Mouse (Mus musculus) heart, postnatal 14 days (tissue): ENCODE results near the gene Tlr2. TPM values are rescaled to one million over a fixed set of nuclear protein-coding genes. Genes with fewer than 3 reads are reported as not detected.
"Not testable (repeated sequence)": the region's sequence is repeated elsewhere in the genome, so short reads cannot be mapped to it uniquely, and the experiment has no call there.

Source experiments
- DNase-seq, 2 experiments: peaks; one replicate each; pipeline ENCODE4 v3.0.0; 2021 to 2022
- intact Hi-C: fragments of 180-260 bp; cut with DNase I; formaldehyde crosslinking; loops from one replicate; pipeline ENCODE4 v1.15.1; 2025
- long read RNA-seq, 2 experiments: library from polyadenylated mRNA; stranded (forward); transcript quantifications; one replicate each; pipeline ENCODE4 v2.0.0; 2021
- total RNA-seq, 2 experiments: library from RNA; stranded (reverse); gene quantifications; 2 replicates each; pipeline ENCODE4 v1.2.3; 2021

Gene Tlr2
- total RNA-seq, result 1 to 10 TPM; 2.0 to 2.2 TPM
- long read RNA-seq, experiment 1, partial matches to known transcripts, result 0 of 5 reads
- long read RNA-seq, experiment 1, other reads (novel, unspliced or antisense), result 1 of 5 reads
- long read RNA-seq, experiment 2, partial matches to known transcripts, result 1 of 3 reads
- long read RNA-seq, experiment 2, other reads (novel, unspliced or antisense), result 0 of 3 reads

DNA sequence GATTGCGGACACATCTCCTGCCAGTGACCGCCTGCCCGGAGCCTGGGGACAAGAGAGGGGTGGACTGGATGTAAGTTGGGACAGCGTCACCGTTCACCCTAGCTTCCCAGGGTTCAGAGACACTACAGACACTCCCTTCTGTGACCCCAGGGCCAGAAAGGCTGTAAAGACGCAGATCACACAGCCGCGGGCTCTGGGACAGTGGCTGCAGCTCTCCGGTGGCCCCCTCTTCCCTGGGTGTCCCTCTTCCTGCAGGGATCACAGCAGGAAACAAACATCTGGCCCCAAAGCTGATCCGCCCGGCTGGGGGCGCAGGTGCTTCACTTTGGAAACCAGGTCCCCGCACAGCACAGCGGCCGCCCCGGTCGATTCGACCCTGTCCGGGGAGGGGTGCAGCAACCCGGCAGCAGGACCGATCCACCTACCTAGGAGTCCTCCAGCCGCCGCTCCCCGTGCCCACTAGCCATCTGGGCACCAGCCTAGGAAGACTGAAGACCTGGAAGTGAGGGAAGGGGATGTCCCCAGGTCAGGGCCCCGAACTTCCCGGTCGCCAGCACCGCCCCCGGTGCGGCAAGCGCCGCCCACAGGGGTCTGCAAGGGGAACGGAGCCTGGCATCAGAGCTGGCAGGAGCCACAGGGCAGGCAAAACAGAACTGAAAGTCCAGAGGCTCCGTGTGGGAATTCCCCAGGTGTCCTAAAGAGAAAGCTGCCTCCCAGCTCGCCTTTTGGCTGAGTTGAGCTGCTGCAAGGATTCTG is at the start of gene Tlr2:
Gene Tlr2 (minus strand): TSS at position 673 of the 756 bp plus-strand sequence.
- intact Hi-C loops, result loop anchor here (1.0 kb wide), 1 partner anchor 58 kb away; no protein-coding TSS in a partner anchor
- peak; percentile 78 to 80 for DNase-seq

DNA sequence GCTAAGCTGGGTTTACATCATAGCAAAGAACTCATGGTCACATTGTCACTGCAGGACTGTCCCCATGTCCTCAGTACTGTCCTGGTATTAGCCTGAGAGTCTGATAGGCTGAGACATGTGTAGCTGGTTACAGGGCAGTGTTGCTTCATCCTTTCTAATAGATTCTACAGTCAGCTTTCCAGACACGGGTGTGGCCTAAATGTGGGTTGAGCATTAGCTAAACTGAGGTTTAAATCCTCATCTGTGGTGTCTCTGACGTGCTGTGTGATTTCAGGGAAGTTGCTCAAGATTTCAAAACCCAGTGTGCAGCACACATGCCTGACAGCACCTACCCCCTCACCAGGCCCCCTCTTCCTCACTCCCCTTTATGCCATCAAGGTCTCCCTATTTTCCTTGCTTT is 43.6 kb upstream of the Tlr2 start:
- intact Hi-C loops, result no loop called here
- no peak for DNase-seq

DNA sequence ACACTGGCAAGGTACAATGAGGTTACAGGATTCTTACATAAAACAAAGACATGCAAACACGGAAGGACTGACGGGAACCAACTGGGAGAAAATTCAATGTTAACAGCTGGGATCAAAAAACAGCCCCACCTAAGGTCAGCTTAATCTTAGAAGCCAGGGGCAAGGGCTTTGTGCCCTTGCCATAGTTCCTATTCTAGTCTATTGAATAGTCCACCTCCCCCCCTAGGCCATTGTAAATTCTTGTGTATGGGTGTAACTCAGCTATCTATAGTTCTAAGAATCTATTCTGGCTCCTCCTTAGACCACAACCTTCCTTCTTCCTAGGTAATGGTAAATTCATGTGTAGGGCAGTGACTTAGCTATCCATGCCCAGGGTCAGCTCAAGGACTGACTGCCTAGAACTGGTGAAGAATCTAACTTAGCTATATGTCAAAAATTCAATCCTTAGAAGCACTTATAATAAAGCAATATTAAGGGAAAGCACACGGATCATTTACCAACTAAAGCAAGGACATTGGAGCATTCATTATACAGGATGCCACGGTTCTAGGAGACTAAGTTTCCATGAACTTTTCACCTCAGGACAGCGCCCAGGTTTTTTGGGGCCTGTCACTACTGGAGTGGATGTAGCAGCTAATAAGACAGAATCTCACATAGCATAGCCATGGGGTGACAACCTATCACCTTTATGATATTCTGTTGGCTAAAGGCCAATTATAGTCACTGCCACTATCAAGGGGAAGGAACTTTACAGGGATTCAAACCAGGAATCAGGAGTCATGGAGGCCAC is 37.9 kb upstream of the Tlr2 start:
- DNase-seq, intact Hi-C loops: not testable (repeated sequence)

DNA sequence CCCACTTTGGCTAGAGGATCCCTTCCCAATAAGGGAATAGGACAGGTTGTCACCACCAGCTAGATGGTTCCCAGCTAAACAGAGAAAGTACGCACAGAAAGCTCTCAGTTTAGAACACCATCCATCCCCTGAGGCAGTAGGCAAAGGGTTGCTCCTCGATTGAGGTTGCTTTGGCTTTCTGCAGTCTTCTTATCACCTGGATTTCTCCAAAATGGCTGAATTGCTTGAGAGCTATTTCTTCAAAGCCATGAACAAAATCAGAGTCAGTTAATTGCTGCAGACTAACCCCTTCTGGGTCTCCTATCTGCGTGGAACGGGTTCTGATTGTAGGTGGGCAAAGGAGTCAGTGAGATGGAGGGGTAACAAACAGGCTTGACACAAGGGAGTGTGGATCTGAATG is 37.2 kb upstream of the Tlr2 start:
- no peak for DNase-seq
- intact Hi-C loops, result no loop called here

DNA sequence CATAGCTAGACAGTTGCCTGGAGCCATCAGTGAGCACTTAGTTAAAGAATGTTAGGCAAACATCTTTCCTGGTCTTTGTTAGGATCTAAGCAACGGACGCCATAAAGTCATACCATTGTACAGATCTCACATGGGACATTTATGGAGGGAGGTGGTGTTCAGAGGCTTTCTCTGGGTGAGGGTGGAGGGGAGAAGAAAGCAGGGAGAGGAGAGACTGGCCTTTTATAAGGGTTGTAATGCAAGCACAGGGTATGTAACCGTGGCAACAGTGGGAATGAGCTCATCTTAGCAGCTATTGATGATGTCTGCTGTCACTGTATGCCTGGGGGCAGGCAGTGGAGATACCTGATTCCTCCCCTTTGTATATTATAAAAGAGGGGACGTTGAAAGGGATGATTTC is 34.7 kb upstream of the Tlr2 start:
- no peak for DNase-seq
- intact Hi-C loops, result no loop called here

DNA sequence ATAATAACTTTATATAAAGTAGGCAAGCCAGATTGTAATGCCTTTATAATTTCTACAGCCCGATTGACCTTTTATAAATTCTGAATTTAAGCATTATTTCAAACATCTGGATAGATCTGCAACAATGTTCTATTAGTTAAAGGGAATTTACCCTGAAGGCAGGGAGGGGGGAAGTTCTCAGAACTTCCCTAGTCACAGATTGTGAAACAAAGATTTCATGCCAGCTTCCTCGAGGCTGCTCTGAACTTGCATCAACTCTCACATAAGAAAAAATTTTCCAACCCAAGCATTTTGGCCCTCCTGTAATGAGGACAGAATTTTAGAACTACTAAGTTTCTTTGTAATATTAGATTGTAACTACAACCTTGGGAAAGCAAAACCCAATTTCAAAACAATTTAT is 33.5 kb upstream of the Tlr2 start:
- DNase-seq, intact Hi-C loops: not testable (repeated sequence)

DNA sequence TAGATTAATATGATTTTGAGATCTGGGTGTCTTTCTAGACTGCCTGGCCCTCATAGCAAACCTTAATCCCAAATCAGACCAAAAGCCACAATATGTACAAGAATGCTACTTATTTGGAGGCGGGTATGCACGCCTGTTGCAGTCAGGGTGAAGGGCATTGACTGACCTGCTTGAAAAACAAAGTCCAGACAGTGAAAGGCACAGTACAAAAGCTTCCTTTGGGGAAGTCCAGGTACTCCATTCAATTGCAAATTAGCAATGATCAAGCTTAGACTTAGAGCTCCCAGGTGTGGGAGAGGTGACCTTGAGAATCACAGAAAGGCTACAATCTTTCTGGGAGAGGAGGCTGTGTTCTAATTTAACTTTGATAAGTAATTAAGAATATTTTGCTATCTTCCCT is 31.3 kb upstream of the Tlr2 start:
- intact Hi-C loops, DNase-seq: not testable (repeated sequence)

DNA sequence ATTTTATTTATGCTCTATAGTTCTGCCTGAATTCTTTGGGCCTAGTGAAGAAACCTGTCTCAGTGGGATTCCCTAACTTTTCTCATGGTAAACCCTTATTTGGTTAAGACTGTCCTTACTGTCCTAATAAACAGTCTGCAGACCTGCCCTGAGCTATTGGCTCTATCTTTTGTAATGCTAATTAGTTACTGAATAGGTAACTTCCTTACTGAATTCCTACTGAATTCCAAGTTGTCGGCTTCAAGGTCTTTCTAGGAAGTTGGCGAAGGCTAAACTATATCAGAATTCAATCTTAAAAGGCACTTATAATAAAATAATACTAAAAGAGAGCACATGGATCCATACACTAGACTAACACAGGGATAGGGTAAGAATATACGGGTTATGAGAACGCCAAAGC is 30.4 kb upstream of the Tlr2 start:
- DNase-seq, intact Hi-C loops: not testable (repeated sequence)

DNA sequence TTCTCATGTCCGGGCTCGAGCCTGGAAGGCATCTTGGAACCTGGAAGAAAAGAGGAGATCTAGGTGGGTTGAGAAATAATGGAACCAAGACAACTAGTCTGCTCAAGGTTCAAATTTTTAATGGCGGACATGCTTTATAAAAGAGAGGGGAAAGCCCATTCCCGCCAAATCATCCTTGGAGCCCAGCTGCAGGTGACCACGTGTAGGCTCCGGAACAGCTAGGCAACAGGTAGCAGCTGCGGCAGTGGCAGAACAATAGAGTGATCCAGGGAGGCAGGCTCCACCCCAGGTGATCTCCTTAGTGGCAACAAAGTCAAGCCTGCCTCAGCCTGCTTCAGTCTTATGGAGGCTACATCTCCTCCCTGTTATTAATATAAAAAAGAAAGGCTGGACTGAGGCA is 30.0 kb upstream of the Tlr2 start:
- intact Hi-C loops, DNase-seq: not testable (repeated sequence)

DNA sequence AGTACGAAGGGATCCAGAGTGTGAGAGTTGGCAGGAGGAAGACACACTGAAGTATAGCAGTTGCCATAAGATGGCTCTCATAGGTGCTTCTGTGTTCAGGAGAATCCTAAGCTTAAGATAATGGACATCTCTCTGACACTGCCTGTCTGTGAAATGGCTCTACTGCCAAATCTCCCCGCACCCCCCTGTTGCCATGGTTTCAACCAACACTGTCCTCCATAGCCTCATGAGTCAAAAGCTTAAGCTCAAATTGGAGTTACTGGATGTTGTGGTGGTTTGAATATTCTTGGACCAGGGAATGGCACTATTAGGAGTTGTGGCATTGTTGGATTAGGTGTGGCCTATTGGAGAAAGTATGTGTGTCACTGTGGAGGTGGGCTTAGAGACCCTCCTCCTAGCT is 28.2 kb upstream of the Tlr2 start:
- intact Hi-C loops, result no loop called here
- no peak for DNase-seq

DNA sequence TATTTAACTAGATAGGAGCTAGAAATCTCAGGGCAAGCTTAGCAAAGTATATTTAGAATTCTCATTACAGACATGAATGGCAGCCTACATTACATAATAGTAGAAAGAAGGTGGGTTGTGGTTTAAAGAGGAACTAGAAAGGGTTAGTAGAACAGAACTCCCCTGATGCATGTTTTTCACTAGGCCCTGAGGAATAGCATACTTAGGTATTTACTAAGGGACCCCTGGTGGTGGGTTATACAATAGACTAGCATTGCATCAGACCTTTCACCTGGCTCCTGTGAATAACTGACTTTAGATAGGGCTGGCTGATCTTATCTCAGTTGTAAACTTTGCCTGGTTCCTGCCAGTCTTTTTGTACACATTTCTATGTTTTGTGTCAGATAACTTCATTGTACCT is 25.5 kb upstream of the Tlr2 start:
- intact Hi-C loops, DNase-seq: not testable (repeated sequence)

DNA sequence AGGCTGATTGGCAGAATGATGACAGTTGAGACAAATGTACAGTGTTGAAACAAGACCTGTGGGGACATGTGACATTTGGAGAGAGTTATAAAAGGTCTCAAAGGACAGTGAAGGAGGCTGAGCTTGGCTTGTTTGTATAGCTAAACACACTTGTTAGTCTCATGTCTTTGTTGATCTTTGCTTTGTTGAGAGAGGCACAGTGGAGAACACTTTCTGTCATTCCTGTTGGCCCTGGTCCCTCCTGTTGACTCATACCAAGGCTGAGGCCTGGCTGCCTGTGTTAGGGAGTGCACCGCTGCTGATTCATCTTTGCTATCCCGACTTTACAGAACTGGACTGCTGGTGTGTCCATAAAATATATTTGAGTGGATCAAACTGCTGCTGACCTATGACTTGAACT is 23.6 kb upstream of the Tlr2 start:
- intact Hi-C loops, result no loop called here
- DNase-seq, result peak; percentile 18 to 31

DNA sequence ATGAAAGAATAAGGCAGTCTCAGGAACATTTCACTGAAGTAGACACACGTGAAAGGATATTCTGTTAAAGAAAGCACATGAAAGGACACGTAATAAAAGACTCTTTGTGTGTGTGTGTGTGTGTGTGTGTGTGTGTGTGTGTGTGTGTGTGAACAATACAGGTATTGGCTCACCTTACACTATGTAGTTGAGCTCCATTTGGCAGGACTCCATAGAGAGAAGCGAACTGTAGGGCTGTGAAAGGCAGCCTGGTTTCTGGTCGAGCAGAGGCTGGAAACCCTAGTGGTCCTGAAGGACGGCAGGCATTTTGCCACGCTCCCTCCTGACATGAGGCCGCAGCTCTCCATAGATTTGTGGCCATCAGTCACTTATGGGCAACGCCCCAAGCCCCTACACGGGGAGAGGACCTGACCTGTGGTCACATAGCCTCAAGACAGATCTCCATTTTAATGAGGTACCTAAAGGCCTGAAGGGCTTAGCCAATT is 22.5 kb upstream of the Tlr2 start:
- intact Hi-C loops, result no loop called here
- DNase-seq, result no peak

DNA sequence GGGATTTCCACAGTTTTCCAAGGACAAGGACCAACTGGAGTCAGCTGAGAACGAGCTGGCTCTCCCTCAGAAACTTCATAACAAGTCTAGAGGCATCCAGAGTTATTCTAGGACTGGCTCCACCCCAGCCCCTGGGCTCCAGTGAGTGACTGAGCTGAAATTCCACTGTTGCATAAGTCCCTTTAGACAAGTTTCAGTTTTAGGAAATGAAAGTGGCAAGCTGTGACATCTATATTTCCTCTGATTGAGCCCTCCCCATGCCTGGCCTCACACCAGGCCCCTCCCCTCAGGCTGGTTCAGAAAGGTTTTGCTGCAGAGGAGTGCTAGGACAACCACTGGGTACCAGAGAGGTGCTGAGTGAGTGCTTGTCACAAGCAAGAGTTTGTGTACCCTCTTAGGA is 21.4 kb upstream of the Tlr2 start:
- DNase-seq, result peak; percentile 73 to 80
- intact Hi-C loops, result no loop called here

DNA sequence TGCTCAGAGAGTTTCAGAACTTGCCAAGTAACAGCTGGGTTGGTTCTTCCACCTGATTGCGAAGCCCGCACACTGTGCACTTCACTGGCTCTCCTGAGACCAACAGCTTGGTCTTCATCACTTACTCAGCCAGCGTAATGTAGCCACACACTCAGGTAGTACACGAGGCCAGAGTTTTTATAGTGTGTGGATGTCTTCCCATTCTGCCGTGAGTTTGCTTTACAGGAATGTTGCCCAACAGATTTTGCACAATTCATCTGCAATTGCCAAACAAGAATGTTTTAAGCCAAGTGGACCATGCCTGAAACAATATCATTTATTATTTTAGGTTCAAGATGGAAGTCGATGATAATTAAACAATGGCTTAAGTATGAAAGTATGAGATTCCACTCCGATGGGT is 18.0 kb upstream of the Tlr2 start:
- intact Hi-C loops, result no loop called here
- no peak for DNase-seq

DNA sequence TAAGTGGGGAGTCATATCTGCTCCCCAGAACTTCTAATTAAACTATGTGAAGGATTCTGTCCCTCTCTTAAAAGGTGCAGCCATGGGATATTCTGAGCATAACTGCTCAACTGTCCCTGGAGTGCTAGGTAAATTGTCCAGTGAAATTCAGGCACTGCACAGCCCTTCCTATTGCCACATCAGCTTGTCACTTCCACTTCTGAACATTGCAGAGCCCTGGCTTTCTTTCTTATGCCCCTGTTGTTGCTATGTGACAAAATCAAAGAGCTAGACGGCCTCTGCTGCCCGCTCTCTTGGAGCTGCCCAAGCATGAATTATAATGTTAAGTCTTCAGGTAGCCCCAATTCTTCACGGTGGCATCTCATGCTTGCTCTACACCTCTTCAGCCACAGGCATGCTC is 17.5 kb upstream of the Tlr2 start:
- intact Hi-C loops, result no loop called here
- DNase-seq, result no peak

DNA sequence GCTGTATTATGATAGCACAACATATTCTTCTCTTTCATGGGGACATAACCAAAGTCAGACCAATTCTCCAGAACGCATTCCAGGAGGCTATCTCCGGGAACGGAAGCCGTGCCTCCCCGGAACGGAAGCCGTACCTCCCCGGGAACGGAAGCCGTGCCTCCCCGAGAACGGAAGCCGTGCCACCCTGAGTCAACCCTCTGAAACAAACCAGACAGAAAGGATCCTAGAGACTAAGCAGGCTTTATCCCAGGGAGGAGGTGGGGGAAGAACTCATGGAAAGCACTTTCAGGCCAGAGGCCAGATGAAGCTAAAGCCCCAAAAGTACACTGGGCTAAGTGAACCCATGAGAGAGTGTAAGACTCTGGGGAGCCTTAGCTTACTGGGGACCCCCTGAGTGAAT is 16.1 kb upstream of the Tlr2 start:
- intact Hi-C loops, result no loop called here
- no peak for DNase-seq

DNA sequence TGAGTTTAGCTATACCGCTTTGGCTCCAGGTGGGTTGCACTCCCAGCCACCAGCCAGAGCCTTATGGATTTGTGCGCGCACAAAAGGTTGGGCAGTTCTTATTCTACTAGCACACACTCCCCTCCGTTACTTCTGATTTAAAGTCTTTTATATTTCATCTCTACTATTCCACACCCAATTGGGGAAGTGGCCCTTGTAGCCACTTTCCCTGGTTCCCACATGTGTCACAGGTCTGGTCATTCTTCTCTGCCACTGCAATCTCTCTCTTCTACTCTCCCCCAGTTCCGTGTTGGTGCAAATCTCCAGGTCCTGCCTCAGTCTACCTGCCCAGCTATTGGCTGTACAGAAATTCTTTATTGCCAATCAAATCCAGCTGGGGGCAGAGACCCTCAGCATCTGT is 14.1 kb upstream of the Tlr2 start:
- intact Hi-C loops, result no loop called here

DNA sequence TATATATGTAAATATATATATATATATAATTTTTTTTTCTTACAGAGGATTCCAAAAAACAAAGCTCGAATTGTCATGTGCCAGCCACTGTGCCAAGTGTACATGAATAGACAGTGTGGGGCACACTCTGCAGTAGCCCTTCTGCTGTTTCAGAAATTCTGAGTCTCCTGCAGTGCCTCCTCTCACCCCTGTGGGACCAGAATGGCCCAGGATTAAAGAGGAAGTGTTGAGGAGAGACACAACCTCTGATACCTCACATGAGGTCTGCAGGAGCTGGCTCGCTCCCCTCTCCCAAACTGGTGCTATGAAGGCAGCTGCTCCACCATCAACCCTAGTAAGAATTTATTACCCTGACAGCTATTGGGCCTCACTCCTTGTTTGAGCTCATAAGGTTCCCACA is 7.8 kb upstream of the Tlr2 start:
- DNase-seq, result no peak
- intact Hi-C loops, result no loop called here

More for the DNA sequence above, 14.1 kb upstream of the Tlr2 start:
- no peak for DNase-seq

DNA sequence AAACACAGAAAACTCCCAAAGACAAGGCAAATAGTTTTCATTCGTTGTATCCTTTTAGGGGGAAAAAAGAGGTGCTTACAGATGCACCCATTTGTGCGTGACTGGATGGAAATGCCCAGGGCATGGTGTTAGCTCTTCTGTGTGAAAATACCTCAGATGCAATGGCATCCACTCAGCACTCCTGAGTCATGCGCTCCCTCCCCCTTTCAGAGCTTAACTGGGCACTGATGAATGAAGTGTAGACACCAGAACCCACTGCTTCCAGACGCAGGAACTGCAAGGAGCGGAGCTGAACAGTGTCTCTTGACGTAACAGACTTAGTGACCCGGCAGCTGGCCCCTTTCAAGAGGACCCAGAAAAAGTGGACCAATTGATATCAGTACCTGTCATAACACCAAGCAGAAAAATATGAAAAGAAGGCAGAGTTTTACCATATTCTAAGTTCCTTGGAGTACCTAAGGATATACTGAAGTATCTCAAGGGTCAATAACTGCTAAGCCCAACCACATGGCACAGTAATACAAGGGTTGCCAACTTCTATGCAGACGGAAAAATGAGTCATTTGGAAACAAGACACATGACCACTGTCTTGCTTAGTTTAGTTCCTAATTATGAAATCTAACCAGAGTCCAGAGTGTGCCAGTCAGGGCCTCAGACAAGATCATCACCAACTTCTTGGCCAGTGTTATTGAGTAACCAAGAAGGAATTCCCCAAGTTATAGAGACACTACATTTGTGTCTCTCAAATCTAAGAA is 3.4 kb upstream of the Tlr2 start:
- no peak for DNase-seq
- intact Hi-C loops, result no loop called here

DNA sequence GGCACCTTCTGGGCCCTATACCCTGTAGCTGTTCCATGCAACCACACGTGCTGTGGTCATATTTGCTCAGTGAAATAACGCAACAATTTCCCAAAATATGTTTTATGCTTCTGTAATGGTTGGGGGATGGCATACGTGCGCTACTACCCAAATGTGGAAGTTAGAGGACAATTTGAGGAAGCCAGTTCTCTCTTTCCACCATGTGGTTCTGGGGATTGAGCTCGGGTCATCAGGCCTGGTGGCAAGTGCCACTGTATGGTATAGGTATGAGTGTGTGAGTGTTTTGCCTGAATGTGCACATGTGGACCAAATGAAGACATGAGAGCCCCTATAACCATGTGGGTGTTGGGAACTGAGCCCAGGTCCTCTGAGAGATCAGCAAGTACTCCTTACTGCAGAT is 2.1 kb downstream of the Tlr2 start:
- no peak for DNase-seq

More for the DNA sequence above, 2.1 kb downstream of the Tlr2 start:
- intact Hi-C loops, result no loop called here
